Mouse (Mus musculus): Measurements from ENCODE around the gene Lgals2.

DNA sequence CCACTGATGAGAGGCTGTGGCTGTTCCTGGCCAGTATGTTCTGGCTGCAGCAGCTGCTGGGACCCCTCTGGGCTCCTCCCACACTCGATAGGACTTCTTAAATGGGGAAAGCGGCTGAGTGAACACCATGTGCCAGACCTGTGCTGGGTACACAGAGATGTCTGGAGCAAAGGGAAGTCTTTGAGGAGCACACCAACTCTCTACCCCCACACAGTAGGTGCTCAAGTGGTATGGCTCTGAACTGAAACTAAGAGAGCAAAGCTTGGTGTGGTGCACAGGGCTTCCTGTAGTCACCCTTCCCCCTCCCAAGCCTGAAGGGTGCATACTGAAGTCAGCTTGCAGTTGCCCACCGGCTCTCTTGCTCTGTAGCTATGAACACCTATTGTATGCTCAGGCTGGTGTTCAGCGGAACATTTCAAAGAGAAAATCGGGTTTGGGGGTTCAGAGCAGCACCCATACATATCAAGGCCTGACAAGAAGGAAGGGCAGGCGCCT lies 43.2 kb upstream of the Lgals2 start:
- TF ChIP-seq POLR2A (IDR thresholded peaks at IDR 0.05; ENCODE audit: low read depth, low read length) = no peak
- TF ChIP-seq CTCF (IDR thresholded peaks at IDR 0.05; ENCODE audit: extremely low read depth, insufficient read depth, insufficient read length, insufficient replicate concordance) = no peak
